ENCODE assay signal across 28 mouse cellular contexts in the genomic region with DNA sequence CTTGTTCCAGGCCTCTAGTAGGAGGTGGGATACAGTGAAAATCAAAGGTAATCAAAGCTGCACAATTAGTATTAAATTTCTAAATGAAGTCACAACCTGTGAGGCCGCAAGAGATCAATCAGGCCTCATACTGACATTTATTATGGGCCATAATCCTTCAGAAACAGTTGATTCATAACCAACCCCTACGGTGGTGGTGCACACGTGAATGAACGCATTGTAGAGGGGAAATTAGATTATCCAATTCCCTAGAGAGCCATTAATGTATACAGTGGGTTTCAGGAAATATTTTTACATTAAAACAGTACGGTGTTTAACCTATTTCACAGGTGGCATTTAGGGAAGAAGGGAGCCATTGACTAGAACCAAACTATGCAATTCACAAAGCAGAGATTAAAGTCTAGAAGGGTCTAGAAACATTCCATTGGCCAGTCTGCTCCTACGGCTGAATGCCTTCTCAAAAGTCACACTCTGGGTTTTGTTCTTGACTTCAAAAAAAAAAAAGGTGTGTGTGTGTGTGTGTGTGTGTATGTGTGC.
DNase-seq lines count a peak whose midpoint lies in the region; ATAC-seq and TF ChIP-seq lines count a peak whose summit lies in the region.
"Had no signal": no experiment of that assay in that cellular context is flagged by ENCODE, and none has a peak within 500 bp of the region (broad histone marks: within the 10 kb centered on the region; RNA-seq: fewer than 3 reads in every experiment).

No protein-coding gene starts in this region.

- H3K4me2 ChIP-seq in limb, embryonic 12.5 days: no peak overlapping the region
- H3K4me2 ChIP-seq in limb, embryonic 14.5 days (replicated peaks; ENCODE audit: low read depth, low read length, severe bottlenecking): no peak overlapping the region
- H3K4me2 ChIP-seq: embryonic facial prominence, embryonic 13.5 days; embryonic facial prominence, embryonic 15.5 days; forebrain, embryonic 12.5 days had no signal

- H3K4me3 ChIP-seq in limb, embryonic 12.5 days (replicated peaks): no peak overlapping the region
- no peak overlapping the region for H3K4me3 ChIP-seq in limb, embryonic 10.5 days
- no peak overlapping the region for H3K4me3 ChIP-seq in limb, embryonic 14.5 days (replicated peaks; ENCODE audit: low read length)
- H3K4me3 ChIP-seq: embryonic facial prominence, embryonic 13.5 days; embryonic facial prominence, embryonic 15.5 days; erythroblast, embryonic 14.5 days; forebrain, embryonic 10.5 days; forebrain, embryonic 12.5 days had no signal

- DNase-seq in limb, embryonic 10.5 days (ENCODE audit: low spot score): no peak
- peak; percentile 44 for DNase-seq in forelimb bud, embryonic 11.5 days (ENCODE audit: low read depth, low spot score)
- peak; percentile 45 for DNase-seq in limb, embryonic 14.5 days (ENCODE audit: low spot score)
- no peak for DNase-seq in frontal cortex, adult 2 months (ENCODE audit: extremely low spot score in 1 of 2, low spot score in 1 of 2)
- DNase-seq: adrenal gland, adult 2 months; adrenal gland, postnatal 10 days; adrenal gland, postnatal 25 days; B cell, adult 2 months; cerebellum, adult 11 months; cerebellum, adult 18-20 months; cerebellum, adult 8-10 months; cerebellum, adult 9-11 months; cerebellum, postnatal 14 days; cerebellum, postnatal 36 days; embryo, embryonic 11 days had no signal

- no peaks in the 10 kb centered on the region for H3K27me3 ChIP-seq in limb, embryonic 12.5 days
- H3K27me3 ChIP-seq in limb, embryonic 10.5 days (ENCODE audit: low read depth, poor library complexity, severe bottlenecking): no peaks in the 10 kb centered on the region
- no peaks in the 10 kb centered on the region for H3K27me3 ChIP-seq in limb, embryonic 14.5 days (ENCODE audit: control insufficient read depth, insufficient read depth, low read length)
- H3K27me3 ChIP-seq: CH12.LX; embryonic facial prominence, embryonic 15.5 days had no signal

- H3K4me1 ChIP-seq in limb, embryonic 12.5 days (replicated peaks): peaks cover 19% of the 10 kb centered on the region
- peaks cover 17% of the 10 kb centered on the region for H3K4me1 ChIP-seq in limb, embryonic 10.5 days
- peaks cover 15% of the 10 kb centered on the region; the same call in 1 of the 2 replicates for H3K4me1 ChIP-seq in limb, embryonic 14.5 days (ENCODE audit: control insufficient read depth, insufficient read depth, low read length)

- no peak for TF ChIP-seq POLR2A in limb, embryonic 14.5 days (IDR thresholded peaks at IDR 0.05; ENCODE audit: borderline replicate concordance, extremely low read depth, insufficient read depth, insufficient read length)

- H3K36me3 ChIP-seq in limb, embryonic 12.5 days: no peaks in the 10 kb centered on the region
- H3K36me3 ChIP-seq in limb, embryonic 10.5 days: no peaks in the 10 kb centered on the region
- H3K36me3 ChIP-seq in limb, embryonic 14.5 days (ENCODE audit: control insufficient read depth, insufficient read depth, low read length): no peaks in the 10 kb centered on the region
- H3K36me3 ChIP-seq: embryonic facial prominence, embryonic 13.5 days; embryonic facial prominence, embryonic 15.5 days; forebrain, embryonic 10.5 days; forebrain, embryonic 12.5 days; G1E had no signal

- no peaks in the 10 kb centered on the region for H3K9me3 ChIP-seq in limb, embryonic 12.5 days
- H3K9me3 ChIP-seq in limb, embryonic 10.5 days (replicated peaks): no peaks in the 10 kb centered on the region
- no peaks in the 10 kb centered on the region for H3K9me3 ChIP-seq in limb, embryonic 14.5 days (ENCODE audit: control insufficient read depth, low read length)
- H3K9me3 ChIP-seq: embryonic facial prominence, embryonic 13.5 days; embryonic facial prominence, embryonic 15.5 days; forebrain, embryonic 10.5 days; forebrain, embryonic 12.5 days; G1E had no signal

- no peak overlapping the region for H3K9ac ChIP-seq in limb, embryonic 12.5 days (replicated peaks)
- no peak overlapping the region for H3K9ac ChIP-seq in limb, embryonic 14.5 days (ENCODE audit: low read depth, low read length, severe bottlenecking)
- H3K9ac ChIP-seq: embryonic facial prominence, embryonic 13.5 days; embryonic facial prominence, embryonic 15.5 days; forebrain, embryonic 12.5 days had no signal

- 33% methylated on average over 6 of the region's 6 CpGs for WGBS in limb, embryonic 12.5 days
- WGBS in limb, embryonic 10.5 days: 72% methylated on average over 6 of the region's 6 CpGs
- 28% methylated on average over 6 of the region's 6 CpGs for whole genome bisulfite sequencing in limb, embryonic 14.5 days

- peak; percentile 64; the same call in 1 of the 2 replicates for ATAC-seq in limb, embryonic 12.5 days (ENCODE audit: insufficient number of reproducible peaks, insufficient read depth, low FRiP score, low TSS enrichment, low read depth)
- ATAC-seq in limb, embryonic 14.5 days (ENCODE audit: low FRiP score, low read depth): peak; percentile 41; the same call in 1 of the 2 replicates
- ATAC-seq: activated CD4-positive, CD25-positive, alpha-beta regulatory T cell, adult 4 months; CD4-positive, CD25-positive, alpha-beta regulatory T cell, adult 4 months; forebrain, embryonic 14.5 days; forebrain, embryonic 16.5 days; Patski had no signal

- no peak overlapping the region; the same call in 1 of the 2 replicates for H3K27ac ChIP-seq in limb, embryonic 12.5 days
- no peak overlapping the region for H3K27ac ChIP-seq in limb, embryonic 10.5 days
- H3K27ac ChIP-seq in limb, embryonic 14.5 days (replicated peaks; ENCODE audit: low read depth, low read length): no peak overlapping the region
- H3K27ac ChIP-seq: embryonic facial prominence, embryonic 13.5 days; embryonic facial prominence, embryonic 15.5 days; forebrain, embryonic 10.5 days; forebrain, embryonic 12.5 days had no signal

Comparison
In these comparisons a context has a peak if more than half of its experiments do, and no peak if none do; other contexts are left out.
1. DNase-seq: peak in forelimb bud, embryonic 11.5 days (single experiment) and limb, embryonic 14.5 days (single experiment); none in limb, embryonic 10.5 days (single experiment) and frontal cortex, adult 2 months (0 of 2).